Mouse (Mus musculus) T-cell, adult 2 months (primary cell): Measurements from ENCODE around the gene Tspan18.

Experiments used
- DNase-seq: peaks from one replicate; pipeline ENCODE4 v3.0.0; 2022; ENCODE audit warnings: low spot score

The Tspan18 gene

DNA sequence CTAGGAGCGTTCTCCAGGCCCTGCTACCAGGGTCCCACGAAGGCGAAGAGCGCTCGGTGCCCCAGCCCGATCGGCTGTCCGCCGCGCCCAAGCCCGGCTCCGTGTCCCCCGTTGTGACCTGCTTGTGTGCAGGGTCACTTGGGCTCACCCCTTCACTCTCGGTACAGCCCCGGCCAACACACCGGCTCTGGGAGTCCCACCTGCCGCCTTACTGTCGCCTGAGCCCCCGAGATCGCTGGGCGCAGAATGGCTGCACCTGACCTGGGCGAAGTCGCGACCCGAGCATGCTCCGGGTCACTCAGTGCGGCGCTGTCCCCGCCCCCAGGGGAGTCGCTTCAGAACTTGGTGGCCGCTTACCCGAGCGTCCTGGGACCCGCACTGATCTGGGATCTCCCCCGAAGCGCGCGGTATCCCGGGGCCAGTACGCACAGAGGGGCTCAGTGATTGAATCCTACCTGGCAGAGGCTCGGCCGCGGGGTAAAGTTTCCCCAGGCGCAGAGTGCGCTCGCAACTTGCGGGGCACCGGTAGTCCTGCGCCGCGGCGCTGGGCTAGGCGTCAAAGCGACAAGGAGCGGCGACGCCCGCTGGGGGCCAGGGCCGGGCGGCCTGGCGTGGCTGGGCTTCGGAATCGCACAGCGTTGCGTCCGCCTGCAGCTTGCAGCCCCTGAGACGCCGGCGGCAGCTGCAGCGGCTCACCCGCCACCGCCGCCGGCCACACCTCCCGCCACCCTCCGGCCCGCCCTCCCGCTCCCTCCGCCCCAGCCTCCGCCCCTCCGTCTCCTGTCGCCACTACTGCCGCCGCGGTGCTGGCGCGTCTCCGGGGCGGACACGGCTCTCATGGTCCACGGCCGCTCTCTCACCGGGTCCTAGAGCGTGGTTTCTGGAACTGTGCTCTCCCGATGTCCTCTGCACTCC, at the start of gene Tspan18:
Gene Tspan18 (minus strand): TSS at position 689 of the 915 bp plus-strand sequence.
- no peak for DNase-seq

DNA sequence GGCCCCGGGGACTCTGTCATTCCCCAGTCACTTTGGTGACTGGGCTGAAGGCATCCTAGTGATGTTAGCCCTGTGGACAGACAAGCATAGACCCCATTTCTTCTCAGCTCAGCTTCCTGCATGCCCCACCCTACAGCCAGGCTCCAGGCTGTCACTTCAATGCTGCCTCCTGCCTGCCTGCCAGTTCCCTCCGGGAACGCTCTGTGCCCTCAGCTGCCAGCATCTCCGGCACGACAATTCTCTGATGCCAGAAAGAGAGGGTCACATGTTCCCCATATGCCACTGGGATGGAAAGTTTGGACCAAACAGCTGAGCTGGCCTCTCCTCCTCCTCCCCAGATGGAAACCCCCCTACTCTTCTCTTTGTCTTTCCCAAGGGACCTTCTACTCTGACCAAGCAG, 49.5 kb upstream of the Tspan18 start:
- DNase-seq, result no peak

DNA sequence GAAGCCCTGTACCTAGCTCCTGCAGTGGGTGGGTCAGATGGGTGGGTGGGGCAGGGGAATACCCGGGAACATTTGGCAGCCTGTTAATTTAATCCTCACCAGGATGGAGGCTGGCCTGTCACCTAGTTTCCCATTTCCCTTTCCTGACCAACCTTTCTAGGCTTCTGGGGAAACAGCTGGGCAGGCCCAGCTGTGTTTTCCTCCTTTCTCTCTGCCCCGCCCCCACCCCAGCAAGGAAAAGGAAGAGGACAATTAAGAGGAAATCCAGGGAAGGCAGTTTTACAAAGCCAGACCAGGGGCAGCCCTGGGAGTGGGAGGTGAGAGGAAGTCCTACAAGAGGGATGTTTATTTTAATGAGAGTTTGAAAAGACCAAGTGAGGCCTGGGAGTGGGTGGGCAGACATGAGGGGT, 46.4 kb upstream of the Tspan18 start:
- DNase-seq, result no peak

DNA sequence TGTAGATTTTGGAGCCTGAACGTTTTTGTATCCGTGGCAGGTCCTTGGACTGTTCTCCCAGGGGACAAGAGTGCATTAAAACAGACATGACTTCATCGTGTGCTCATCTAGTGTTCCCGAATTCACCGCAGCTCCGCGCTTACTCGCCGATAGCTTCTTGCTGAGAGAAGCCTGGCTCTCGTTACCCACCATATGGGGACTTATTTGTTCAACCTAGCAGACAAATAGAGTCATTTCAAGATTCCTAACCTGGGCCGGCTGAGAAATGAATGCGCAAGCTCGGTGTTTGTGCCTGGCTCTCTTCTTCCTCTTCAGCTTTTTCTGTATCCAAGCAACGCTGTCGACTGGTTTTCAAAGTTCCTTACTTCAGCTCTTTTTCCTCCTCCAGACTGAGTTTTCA, 43.5 kb upstream of the Tspan18 start:
- no peak for DNase-seq

DNA sequence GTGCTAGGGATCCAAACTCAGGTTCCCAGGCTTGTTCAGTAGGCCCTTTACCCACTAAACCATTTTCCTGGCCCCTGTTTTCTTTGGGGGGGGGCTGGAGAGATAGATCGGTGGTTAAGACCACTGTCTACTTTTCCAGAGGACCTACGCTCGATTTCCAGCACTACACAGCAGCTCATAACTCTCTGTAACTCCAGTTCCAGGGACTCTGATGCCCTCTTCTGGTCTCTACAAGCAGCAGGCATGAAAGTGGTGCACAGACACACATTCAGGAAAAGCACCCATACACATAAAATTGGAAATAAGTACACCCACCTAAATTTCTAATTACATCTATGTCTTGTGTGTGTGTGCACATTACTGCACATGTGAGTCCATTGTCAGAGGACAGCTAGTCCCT, 42.9 kb upstream of the Tspan18 start:
- no peak for DNase-seq

DNA sequence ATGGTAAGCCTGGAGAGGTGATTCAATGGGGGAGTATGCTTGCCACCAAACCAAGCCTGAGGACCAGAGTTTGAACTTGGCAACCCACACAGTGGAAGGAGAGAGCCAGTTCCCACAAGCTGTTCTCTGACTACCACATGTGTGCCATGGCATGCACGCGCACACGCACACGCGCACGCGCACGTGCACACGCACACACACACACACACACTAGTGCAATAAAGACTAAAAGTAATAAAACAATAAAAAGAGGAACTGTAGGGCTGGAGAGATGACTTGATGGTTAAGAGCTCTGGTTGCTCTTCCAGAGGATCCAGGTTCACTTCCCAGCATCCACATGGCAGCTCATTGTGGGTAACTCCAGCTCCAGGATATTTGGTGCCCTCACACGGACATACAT, 38.6 kb upstream of the Tspan18 start:
- no peak for DNase-seq

DNA sequence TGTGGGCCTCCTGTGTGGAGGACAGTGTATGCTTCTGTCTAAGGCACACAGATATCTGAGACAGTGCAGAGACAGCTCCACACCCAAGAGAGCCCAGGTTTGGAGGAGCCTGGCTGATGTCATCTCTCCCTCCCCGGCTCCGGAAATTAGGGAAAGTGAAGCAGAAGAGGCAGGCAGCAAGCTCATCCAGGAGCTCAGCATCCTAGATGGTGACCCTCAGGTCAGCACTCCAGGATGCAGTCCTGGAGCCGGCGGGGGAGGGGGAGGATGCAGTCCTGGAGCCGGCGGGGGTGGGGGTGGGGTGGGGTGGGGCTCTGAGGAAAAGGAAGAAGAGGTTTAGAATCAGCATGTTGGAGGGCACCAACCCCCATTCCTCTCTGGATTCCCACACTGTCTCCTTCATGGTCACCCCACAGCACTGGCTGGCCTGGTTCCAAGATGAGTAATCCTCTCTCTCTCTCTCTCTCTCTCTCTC, 37.8 kb upstream of the Tspan18 start:
- DNase-seq, result no peak

DNA sequence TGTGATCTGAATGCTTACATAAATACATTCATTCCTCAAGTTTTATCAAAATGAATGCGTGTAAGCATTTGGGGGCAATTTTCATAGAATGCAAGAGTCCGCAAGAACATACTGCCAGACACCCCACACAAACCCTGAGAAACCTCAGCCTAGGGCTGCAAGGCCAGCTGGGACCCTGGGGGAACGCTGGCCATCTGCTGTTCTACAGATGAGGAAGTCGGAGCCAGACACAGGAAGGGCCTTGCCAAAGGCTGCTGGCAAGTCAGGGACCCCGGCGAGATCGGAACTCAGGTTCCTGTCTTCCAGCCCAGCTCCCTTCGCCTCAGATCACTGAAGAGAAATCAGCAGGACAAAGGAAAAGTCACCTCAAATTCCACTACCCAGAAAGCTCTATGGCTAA, 34.6 kb upstream of the Tspan18 start:
- DNase-seq, result no peak

DNA sequence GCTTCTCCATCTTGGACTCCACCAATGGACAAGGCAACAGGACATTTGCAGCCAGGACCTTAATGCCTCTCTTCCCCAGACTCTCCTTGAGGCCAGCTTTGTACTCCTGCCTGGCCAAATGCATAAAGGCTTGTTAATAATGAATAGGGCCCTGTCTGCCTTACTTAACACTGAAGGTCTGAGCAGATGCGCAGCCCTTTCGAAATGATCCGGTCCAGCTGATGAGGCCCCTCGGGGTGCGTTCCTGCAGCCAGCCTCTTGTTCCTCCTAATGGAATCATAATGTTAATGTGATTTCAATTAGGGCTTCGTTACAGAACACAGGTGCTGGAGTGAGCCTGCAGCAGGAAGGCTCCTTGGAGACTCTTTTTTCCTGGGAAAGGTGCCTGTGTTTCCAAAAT, 33.7 kb upstream of the Tspan18 start:
- DNase-seq, result no peak

DNA sequence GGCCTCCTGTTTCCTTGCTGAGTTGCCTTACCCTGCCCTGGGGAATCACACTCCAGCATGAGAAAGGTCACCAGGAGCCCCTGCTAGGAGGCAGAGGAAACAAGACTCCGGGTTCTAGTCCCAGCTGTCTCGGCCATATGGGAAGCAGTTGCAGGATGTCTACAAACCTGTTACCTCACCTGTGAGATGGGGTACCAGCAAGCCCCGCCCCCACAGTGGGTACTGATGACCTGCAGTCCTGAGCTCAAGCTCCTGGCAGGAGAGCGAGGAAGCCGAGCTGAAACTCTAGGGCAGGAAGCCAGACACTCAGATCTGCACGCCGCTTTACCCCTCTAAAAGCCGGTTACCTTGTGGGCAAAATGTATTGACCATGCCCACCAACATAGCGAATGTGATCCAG, 31.1 kb upstream of the Tspan18 start:
- no peak for DNase-seq

DNA sequence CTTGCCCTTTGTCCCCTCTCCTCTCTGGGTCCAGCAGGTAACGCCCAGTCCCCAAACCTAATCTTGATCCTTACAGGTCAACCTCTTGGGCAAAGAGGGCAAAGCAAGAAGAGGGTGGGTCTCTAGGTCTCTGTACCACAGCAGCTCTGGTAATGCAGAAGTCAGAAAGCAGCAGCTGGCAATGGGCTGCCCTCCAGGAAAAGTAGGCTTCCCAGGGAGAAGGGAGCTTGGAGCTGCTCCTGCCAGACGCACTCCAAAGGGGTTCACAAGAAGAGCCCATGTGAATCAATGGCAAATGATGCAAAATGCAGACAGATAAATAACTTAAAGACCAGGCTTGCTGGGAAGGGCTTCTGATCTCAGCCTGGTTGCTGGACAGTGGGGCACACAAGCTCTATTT, 30.6 kb upstream of the Tspan18 start:
- no peak for DNase-seq

DNA sequence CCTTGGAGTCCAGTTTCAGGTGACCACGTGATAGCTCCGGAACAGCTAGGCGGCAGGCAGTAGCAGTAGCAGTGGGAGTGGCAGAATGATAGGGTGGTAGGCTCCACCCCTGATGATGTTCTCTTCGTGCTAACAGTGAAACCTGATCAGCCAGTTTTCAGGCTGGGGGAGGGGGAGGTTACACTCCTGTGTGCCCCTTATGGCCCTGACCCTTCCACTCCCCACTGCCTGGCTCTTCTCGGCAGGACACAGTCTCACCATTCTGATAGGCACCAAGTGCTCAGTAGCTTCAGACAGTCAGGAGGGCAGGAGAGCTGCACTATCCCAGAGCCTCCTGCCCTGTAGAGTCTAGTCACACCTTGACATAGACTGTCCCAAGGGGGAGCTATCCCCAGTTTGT, 27.1 kb upstream of the Tspan18 start:
- no peak for DNase-seq

DNA sequence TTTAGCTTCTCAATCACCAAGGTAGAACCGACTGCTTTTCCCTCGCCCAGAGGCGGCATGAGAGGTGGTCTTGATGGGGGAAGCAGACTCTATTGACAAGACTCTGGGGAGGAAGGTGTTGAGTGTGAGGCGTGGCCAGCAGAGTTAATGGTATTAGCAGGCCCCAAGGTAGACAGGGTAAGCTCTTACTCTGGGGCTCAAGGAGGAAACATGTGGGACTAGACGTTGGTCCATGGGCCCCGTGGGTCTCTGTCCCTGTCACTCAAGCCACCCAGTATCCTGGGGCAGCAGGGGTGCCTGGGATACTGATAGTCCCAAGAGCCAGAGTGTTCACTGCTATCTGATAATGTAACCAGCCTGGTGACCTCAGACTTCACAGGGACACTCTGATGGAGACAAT, 26.0 kb upstream of the Tspan18 start:
- no peak for DNase-seq

DNA sequence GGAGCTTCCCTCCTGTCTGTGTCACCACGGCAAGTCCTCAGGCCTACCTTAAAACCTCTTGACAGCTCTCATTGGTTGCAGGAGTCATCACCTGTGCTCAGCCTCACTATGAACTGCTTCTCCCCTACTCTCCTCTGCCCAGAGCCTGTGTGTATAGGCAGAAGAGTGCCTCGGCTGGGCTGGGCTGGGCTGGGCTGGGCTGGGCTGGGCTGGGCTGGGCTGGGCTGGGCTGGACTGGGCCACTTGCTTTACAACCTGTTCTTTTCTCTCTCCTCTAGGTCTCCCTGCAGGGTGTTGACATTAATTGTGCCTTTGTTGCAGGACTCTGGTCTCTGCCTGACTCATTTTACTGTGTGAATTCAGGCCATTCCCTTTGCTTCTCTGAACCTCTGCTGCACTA, 23.1 kb upstream of the Tspan18 start:
- no peak for DNase-seq

DNA sequence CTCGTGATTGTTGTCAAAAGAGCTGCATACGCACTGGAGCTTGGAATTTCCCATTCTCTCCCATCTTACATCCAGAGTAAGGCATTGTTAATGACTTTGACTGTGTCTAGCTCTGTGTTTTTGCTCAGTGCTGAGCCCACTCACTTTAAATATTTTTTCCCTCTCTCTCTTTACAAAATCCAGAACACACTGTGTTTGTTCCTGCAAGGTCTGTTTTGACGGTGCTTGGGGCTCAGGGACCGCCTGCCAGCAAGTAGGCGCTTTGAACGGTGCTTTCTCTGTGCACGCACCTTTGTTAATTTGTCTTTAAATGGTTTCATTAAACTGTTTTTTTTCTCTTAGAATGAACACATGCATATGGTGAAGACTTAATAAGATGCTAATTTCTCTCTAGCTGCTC, 21.5 kb upstream of the Tspan18 start:
- DNase-seq, result no peak

DNA sequence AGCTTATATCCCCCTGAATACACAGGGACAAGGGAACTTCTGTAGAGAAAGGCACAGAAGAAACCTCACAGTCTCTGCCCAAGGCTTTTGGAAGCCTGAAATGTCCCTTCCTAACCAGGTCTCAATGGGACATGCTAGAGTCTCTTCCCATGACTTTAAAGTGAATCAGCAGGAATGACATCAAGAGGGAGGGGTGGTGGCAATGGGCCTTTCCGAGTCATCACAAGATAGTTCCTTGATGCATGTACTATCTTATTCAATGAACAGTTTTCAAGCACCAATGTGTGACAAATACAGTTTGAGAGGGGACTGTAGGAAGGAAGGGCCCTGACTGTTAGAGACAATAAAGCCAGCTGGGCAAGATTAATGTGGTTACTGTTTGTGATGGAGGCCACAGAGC, 20.3 kb upstream of the Tspan18 start:
- no peak for DNase-seq

DNA sequence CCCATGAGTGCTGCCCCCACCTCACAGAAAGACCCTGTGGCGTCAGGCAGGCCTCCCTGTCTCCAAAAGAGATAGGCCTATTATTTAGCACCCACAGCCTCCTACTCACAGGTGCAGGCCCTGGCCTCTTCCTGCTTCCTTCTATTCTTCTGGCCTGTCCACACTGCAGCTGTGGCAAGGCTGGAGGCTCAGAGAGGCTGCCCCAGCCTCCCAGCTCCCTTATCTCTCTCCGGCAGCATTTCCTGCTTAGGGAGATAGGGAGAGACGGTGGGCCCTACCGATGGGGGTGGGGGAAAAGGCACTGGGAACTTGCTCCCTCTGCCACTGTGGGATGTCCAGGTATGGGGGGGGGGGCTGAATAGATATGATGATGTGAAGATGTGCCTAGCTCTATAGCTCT, 19.4 kb upstream of the Tspan18 start:
- no peak for DNase-seq

DNA sequence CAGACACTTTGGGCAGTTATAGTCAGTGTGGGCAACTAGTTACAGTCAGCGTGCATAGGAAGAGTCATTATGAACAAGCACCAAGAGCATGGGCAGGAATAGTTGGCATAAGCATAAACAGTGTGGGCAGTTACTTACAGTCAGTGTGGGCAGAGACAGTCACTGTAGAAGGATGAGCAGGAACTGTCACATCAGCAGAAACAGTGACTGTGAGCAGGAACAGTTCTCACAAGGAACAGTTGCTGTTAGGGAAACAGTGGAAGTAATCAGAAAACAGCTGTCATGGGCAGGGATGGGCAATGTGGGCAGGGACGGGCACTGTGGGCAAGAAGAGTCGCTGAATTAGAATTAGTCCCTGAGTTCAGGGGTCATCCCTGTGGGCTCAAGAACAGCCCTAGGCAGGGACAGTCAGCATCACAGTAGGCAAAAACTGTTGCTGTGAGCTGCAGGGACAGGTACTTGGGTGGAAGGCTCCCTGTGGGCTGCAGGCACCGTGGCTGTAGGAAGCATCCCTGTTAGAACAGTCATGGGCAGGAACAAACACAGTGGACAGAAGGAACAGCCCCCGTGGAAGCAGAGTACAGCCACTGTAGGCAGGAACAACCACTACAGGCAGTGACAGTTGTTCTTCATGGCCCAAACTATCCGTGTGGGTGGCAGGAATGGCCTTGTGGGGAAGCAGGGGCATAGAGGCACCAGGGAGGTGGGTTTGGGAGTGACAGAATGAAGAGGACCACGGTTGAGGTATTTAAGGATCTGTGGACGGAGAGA, 18.8 kb upstream of the Tspan18 start:
- DNase-seq, result no peak

DNA sequence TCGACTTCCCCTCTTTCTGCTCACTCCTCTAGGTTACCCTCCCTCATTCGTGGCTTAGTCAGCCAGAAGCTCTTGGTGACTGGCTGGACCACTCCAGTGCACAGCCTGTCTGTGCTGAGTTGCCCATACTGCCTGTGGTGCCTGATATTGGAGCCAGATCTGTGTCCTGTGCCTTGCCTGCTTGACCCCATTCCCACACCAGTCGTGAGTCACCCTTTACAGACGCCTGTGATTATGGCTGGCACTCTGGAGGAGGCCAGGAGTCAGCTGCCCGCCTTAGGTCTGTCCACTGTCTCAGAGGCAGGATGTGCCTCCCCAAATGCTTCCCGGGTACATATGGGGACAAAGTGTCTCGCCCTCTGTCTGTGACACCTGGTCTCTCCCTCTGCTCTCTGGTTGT, 17.0 kb upstream of the Tspan18 start:
- no peak for DNase-seq

DNA sequence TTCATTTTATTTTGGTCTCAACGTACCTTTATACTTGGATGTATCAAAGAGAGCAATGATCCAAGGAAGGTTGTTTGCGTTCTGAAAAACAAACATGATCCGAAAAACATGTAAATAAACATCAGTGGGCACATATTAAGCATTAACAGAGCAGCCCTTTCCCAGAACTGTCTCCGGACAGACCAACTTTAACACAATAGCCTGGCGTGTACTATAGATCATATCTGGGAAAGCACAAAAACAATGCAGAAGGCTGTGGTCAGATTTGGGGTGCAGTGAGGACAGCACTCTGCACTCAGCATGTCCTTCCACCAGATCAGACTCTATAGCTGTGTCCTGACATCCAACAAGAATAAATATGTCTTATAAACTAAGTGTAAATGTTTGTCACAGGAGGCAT, 12.7 kb upstream of the Tspan18 start:
- no peak for DNase-seq

DNA sequence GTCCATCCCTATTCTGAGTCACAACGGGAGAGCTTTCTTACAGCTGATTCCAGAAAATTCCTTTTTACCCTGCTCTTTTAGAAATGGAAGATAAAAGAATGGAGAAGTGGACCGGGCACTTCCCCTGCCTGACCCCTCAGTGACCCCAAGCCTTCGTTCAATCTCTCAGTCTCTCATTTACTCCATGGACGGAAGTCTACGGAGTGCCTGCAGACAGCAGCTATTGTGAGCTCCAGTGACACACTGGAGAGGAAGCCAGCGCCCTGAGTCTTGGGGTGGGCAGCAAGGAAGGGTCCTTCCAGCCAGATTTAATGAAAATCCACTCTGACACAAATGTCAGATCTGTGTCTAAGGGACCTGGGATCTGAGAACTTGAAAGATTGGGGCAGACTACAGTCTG, 12.3 kb upstream of the Tspan18 start:
- DNase-seq, result no peak

DNA sequence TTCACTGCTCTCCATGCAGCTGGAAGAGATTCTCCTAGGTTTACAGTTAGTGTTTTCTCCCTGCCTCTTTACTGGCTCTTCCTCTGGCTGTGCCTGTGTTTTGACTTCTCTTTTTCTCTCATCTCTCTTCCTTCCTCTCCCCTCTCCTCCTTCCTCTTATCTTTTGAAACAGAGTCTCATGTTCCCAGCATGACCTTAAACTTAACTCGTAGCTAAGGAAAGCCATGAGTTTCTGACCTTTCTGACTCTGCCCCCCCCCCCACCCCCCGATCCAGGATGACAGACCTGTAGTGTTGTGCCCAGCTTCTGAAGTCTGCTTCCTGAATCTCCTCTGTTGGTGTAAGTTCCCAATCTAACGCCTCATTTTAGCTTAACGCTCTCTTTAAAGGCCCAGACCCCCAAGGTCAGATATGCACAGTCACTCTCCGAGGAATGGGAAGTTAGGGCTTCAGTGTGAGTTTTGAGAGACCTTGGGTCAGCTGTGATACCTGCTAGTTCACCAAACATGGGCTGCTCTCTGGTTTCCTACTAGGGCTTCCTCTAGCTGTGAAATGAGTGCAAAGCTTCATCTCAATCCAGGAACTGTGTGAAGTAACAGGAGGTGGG, 11.5 kb upstream of the Tspan18 start:
- no peak for DNase-seq
